Mouse (Mus musculus): ENCODE results near the gene Kdm1a.

The Kdm1a gene

GRCm38 (mm10) chr4:136602018-136602554 is 437 bp downstream of the Kdm1a start:
- DNase-seq (ENCODE audit: low spot score), result peak; percentile 34

- DNase-seq (ENCODE audit: low spot score), result peak; percentile 44
Observed at GRCm38 (mm10) chr4:136601476-136601875, 1.0 kb downstream of the Kdm1a start.

- no peak for DNase-seq (ENCODE audit: low spot score)
Observed at GRCm38 (mm10) chr4:136600536-136600935, 2.0 kb downstream of the Kdm1a start.

- DNase-seq (ENCODE audit: low spot score), result no peak
Observed at GRCm38 (mm10) chr4:136599869-136600268, 2.7 kb downstream of the Kdm1a start.

GRCm38 (mm10) chr4:136598268-136598876 is 4.2 kb downstream of the Kdm1a start:
- no peak for DNase-seq (ENCODE audit: low spot score)

GRCm38 (mm10) chr4:136595221-136595620 is 7.3 kb downstream of the Kdm1a start:
- no peak for DNase-seq (ENCODE audit: low spot score)

GRCm38 (mm10) chr4:136594006-136594405 is 8.5 kb downstream of the Kdm1a start:
- DNase-seq (ENCODE audit: low spot score), result no peak

- no peak for DNase-seq (ENCODE audit: low spot score)
Observed at GRCm38 (mm10) chr4:136592111-136592510, 10.4 kb downstream of the Kdm1a start.

GRCm38 (mm10) chr4:136588003-136588402 is 14.5 kb downstream of the Kdm1a start:
- no peak for DNase-seq (ENCODE audit: low spot score)

- DNase-seq (ENCODE audit: low spot score), result no peak
Observed at GRCm38 (mm10) chr4:136587221-136587827, 15.2 kb downstream of the Kdm1a start.

- DNase-seq (ENCODE audit: low spot score), result no peak
Observed at GRCm38 (mm10) chr4:136581885-136582284, 20.6 kb downstream of the Kdm1a start.

GRCm38 (mm10) chr4:136569998-136570397 is 32.5 kb downstream of the Kdm1a start:
- DNase-seq (ENCODE audit: low spot score), result no peak

- DNase-seq (ENCODE audit: low spot score), result no peak
Observed at GRCm38 (mm10) chr4:136568629-136569028, 33.9 kb downstream of the Kdm1a start.

GRCm38 (mm10) chr4:136562755-136563154 is 39.8 kb downstream of the Kdm1a start:
- no peak for DNase-seq (ENCODE audit: low spot score)

GRCm38 (mm10) chr4:136560270-136560991 is 42.1 kb downstream of the Kdm1a start:
- DNase-seq (ENCODE audit: low spot score), result no peak

GRCm38 (mm10) chr4:136559690-136560089 is 42.8 kb downstream of the Kdm1a start:
- DNase-seq (ENCODE audit: low spot score), result no peak

- DNase-seq (ENCODE audit: low spot score), result no peak
Observed at GRCm38 (mm10) chr4:136557638-136558037, 44.9 kb downstream of the Kdm1a start.

GRCm38 (mm10) chr4:136553108-136553507 is 49.4 kb downstream of the Kdm1a start:
- DNase-seq (ENCODE audit: low spot score), result no peak

- no peak for DNase-seq (ENCODE audit: low spot score)
Observed at GRCm38 (mm10) chr4:136548381-136548801, 54.1 kb downstream of the Kdm1a start.

- no peak for DNase-seq (ENCODE audit: low spot score)
Observed at GRCm38 (mm10) chr4:136547721-136548120, 54.8 kb downstream of the Kdm1a start.

GRCm38 (mm10) chr4:136546279-136547045 is 56.1 kb downstream of the Kdm1a start:
- no peak for DNase-seq (ENCODE audit: low spot score)

- DNase-seq (ENCODE audit: low spot score), result no peak
Observed at GRCm38 (mm10) chr4:136545151-136545550, 57.4 kb downstream of the Kdm1a start.

Measured in ovary, postnatal 14 days (tissue).